Mouse (Mus musculus): ENCODE measurements around the gene Gm16451. TPM values are rescaled to one million over a fixed set of nuclear protein-coding genes. Genes with fewer than 3 reads are reported as not detected.
"Not testable (repeated sequence)": the region's sequence is repeated elsewhere in the genome, so short reads cannot be mapped to it uniquely, and the experiment has no call there.

The Gm16451 gene
- not detected in 2 replicates for polyA plus RNA-seq (2015; fragmentation: Nextera tagmentation; extraction: Ambion mirVana)

DNA sequence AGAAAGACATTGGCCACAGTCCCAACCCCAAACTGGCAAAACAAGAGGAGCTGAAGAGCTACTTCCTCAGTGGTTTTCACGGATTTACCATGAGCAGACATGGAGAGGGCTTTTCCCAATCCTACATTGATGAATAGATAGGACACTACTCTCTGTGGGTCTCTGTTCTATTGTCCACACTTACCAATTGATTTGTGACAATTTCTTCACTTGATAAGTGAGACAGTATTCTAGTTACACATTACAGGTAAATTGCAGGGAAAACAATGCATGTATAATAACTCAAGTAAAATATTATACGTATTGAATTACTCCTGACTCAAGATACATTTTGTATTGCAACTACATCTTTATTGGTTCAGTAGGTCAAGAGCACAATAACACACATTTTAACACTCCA is at the start of gene Gm16451:
TSS of gene Gm16451 (minus strand) at position 101 of the 400 bp plus-strand sequence.
- H3K4me1 ChIP-seq (replicated peaks; ENCODE audit: control insufficient read depth, insufficient read depth, low read length); H3K36me3 ChIP-seq (ENCODE audit: control insufficient read depth, insufficient read depth, low read length); H3K27ac ChIP-seq (ENCODE audit: low read length); H3K9ac ChIP-seq (ENCODE audit: low read length); H3K9me3 ChIP-seq (ENCODE audit: control insufficient read depth, low read length); H3K4me2 ChIP-seq (ENCODE audit: low read depth, low read length); ATAC-seq (ENCODE audit: low read depth); H3K4me3 ChIP-seq (ENCODE audit: low read length); H3K27me3 ChIP-seq (ENCODE audit: control insufficient read depth, insufficient read depth, low read depth, low read length): not testable (repeated sequence)
- no CpG with 5 or more reads among the region's 2 CpGs for WGBS

GRCm38 (mm10) chr7:22163935-22164334 is 45.9 kb upstream of the Gm16451 start, which contains the start of gene Vmn1r142:
TSS of gene Vmn1r142 (minus strand) at chr7:22164035.
- not testable (repeated sequence) for H3K36me3 ChIP-seq (ENCODE audit: control insufficient read depth, insufficient read depth, low read length); H3K4me1 ChIP-seq (replicated peaks; ENCODE audit: control insufficient read depth, insufficient read depth, low read length); H3K9ac ChIP-seq (ENCODE audit: low read length); H3K4me3 ChIP-seq (ENCODE audit: low read length); H3K9me3 ChIP-seq (ENCODE audit: control insufficient read depth, low read length); ATAC-seq (ENCODE audit: low read depth); H3K4me2 ChIP-seq (ENCODE audit: low read depth, low read length); H3K27ac ChIP-seq (ENCODE audit: low read length); H3K27me3 ChIP-seq (ENCODE audit: control insufficient read depth, insufficient read depth, low read depth, low read length)
- no CpG with 5 or more reads among the region's 3 CpGs for WGBS

DNA sequence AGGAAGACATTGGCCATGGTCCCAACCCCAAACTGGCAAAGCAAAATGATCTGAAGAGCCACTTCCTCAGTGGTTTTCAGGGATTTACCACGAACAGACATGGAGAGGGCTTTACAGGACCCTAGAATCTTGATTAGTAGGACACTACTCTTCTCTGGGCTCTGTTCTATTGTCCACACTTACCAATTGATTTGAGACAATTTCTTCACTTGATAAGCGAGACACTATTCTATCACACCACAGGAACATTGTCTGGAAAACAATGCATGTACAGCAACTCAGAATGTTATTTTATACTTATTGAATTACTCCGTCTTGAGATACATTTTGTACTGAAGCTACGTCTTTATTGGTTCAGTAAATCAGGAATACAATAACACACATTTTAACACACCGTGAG is 16.6 kb upstream of the Gm16451 start, which contains the start of gene Gm10666:
TSS of gene Gm10666 (minus strand) at position 101 of the 400 bp plus-strand sequence.
- H3K27me3 ChIP-seq (ENCODE audit: control insufficient read depth, insufficient read depth, low read depth, low read length); H3K27ac ChIP-seq (ENCODE audit: low read length); H3K36me3 ChIP-seq (ENCODE audit: control insufficient read depth, insufficient read depth, low read length); H3K9ac ChIP-seq (ENCODE audit: low read length); H3K4me3 ChIP-seq (ENCODE audit: low read length); H3K9me3 ChIP-seq (ENCODE audit: control insufficient read depth, low read length); H3K4me2 ChIP-seq (ENCODE audit: low read depth, low read length); H3K4me1 ChIP-seq (replicated peaks; ENCODE audit: control insufficient read depth, insufficient read depth, low read length); ATAC-seq (ENCODE audit: low read depth): not testable (repeated sequence)
- no CpG with 5 or more reads among the region's 5 CpGs for WGBS

DNA sequence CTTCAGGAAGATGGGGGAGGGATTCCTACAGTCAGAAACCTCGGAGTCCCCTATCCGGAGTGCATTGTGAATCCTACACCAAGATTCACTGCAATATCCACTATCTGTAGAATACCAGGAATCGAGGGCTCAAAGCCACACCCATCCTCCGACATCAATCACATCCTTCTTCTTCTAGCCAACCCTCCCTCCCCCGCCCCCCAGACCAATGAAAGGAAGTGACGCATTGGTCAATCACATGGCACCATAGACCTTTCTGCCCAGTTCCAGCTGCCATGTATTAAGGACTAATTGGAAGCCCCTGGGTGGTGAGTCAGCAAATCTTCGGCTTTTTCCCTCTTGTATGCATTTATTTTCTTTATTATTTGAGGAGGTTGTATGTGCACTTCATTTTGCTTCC is 49.3 kb downstream of the Gm16451 start, which contains the start of gene Vmn1r139:
TSS of gene Vmn1r139 (plus strand) at position 301 of the 400 bp plus-strand sequence.
- not testable (repeated sequence) for ATAC-seq (ENCODE audit: low read depth); H3K36me3 ChIP-seq (ENCODE audit: control insufficient read depth, insufficient read depth, low read length); H3K4me3 ChIP-seq (ENCODE audit: low read length); H3K4me1 ChIP-seq (replicated peaks; ENCODE audit: control insufficient read depth, insufficient read depth, low read length); H3K27ac ChIP-seq (ENCODE audit: low read length); H3K9ac ChIP-seq (ENCODE audit: low read length); H3K27me3 ChIP-seq (ENCODE audit: control insufficient read depth, insufficient read depth, low read depth, low read length); H3K9me3 ChIP-seq (ENCODE audit: control insufficient read depth, low read length); H3K4me2 ChIP-seq (ENCODE audit: low read depth, low read length)
- WGBS: no CpG with 5 or more reads among the region's 7 CpGs

Other genes starting within 250 kb of the Gm16451 start
- gene Gm5891, start 197.0 kb downstream of the Gm16451 start, polyA plus RNA-seq (2015; fragmentation: Nextera tagmentation; extraction: Ambion mirVana): not detected in 2 replicates
- gene Vmn1r137, start 123.7 kb downstream of the Gm16451 start, polyA plus RNA-seq (2015; fragmentation: Nextera tagmentation; extraction: Ambion mirVana): not detected in 2 replicates
- gene Vmn1r138, start 89.3 kb downstream of the Gm16451 start, polyA plus RNA-seq (2015; fragmentation: Nextera tagmentation; extraction: Ambion mirVana): not detected in 2 replicates
- not detected in 2 replicates for gene Gm6176, start 61.9 kb downstream of the Gm16451 start, polyA plus RNA-seq (2015; fragmentation: Nextera tagmentation; extraction: Ambion mirVana)
- gene Vmn1r139, start 49.2 kb downstream of the Gm16451 start, polyA plus RNA-seq (2015; fragmentation: Nextera tagmentation; extraction: Ambion mirVana): not detected in 2 replicates
- gene Gm10666, start 16.5 kb upstream of the Gm16451 start, polyA plus RNA-seq (2015; fragmentation: Nextera tagmentation; extraction: Ambion mirVana): not detected in 2 replicates
- gene Vmn1r142, start 45.8 kb upstream of the Gm16451 start, polyA plus RNA-seq (2015; fragmentation: Nextera tagmentation; extraction: Ambion mirVana): not detected in 2 replicates
- not detected in 2 replicates for gene Vmn1r143, start 71.1 kb upstream of the Gm16451 start, polyA plus RNA-seq (2015; fragmentation: Nextera tagmentation; extraction: Ambion mirVana)
- not detected in 2 replicates for gene Gm8653, start 83.0 kb upstream of the Gm16451 start, polyA plus RNA-seq (2015; fragmentation: Nextera tagmentation; extraction: Ambion mirVana)
- not detected in 2 replicates for gene Gm8453, start 111.2 kb upstream of the Gm16451 start, polyA plus RNA-seq (2015; fragmentation: Nextera tagmentation; extraction: Ambion mirVana)
- not detected in 2 replicates for gene Gm4187, start 211.5 kb upstream of the Gm16451 start, polyA plus RNA-seq (2015; fragmentation: Nextera tagmentation; extraction: Ambion mirVana)

Measured in lung, embryonic 16.5 days (tissue).